Mouse (Mus musculus): ENCODE measurements around the gene Gm20532.

The Gm20532 gene

GRCm38 (mm10) chr2:26598462-26598861 lies 12.0 kb downstream of the Gm20532 start:
- no peak for DNase-seq

GRCm38 (mm10) chr2:26599965-26600364 lies 13.5 kb downstream of the Gm20532 start:
- DNase-seq: no peak

GRCm38 (mm10) chr2:26600664-26601063 lies 14.2 kb downstream of the Gm20532 start:
- DNase-seq: no peak

- no peak for DNase-seq
Observed at GRCm38 (mm10) chr2:26601595-26601994, 15.2 kb downstream of the Gm20532 start.

- no peak for DNase-seq
Observed at GRCm38 (mm10) chr2:26602631-26603030, 16.2 kb downstream of the Gm20532 start.

GRCm38 (mm10) chr2:26603159-26603558 lies 16.7 kb downstream of the Gm20532 start:
- DNase-seq: no peak

GRCm38 (mm10) chr2:26603720-26604671 lies 17.6 kb downstream of the Gm20532 start, which contains the start of gene Agpat2:
Gene Agpat2 (minus strand): TSS chr2:26604417.
- DNase-seq: peak; percentile 88

- no peak for DNase-seq
Observed at GRCm38 (mm10) chr2:26605331-26605730, 18.9 kb downstream of the Gm20532 start.

GRCm38 (mm10) chr2:26606579-26606978 lies 20.1 kb downstream of the Gm20532 start:
- DNase-seq: no peak

GRCm38 (mm10) chr2:26607056-26607910 lies 20.8 kb downstream of the Gm20532 start:
- DNase-seq: no peak

- DNase-seq: no peak
Observed at GRCm38 (mm10) chr2:26608781-26609180, 22.3 kb downstream of the Gm20532 start.

- no peak for DNase-seq
Observed at GRCm38 (mm10) chr2:26609261-26609661, 22.8 kb downstream of the Gm20532 start.

GRCm38 (mm10) chr2:26610526-26610925 lies 24.1 kb downstream of the Gm20532 start:
- no peak for DNase-seq

GRCm38 (mm10) chr2:26611054-26611453 lies 24.6 kb downstream of the Gm20532 start:
- no peak for DNase-seq

- no peak for DNase-seq
Observed at GRCm38 (mm10) chr2:26611896-26612295, 25.5 kb downstream of the Gm20532 start.

GRCm38 (mm10) chr2:26614903-26615302 lies 28.5 kb downstream of the Gm20532 start:
- no peak for DNase-seq

GRCm38 (mm10) chr2:26615459-26616124 lies 29.2 kb downstream of the Gm20532 start:
- no peak for DNase-seq

GRCm38 (mm10) chr2:26617331-26617730 lies 30.9 kb downstream of the Gm20532 start:
- no peak for DNase-seq

GRCm38 (mm10) chr2:26617928-26618327 lies 31.5 kb downstream of the Gm20532 start:
- DNase-seq: no peak

- no peak for DNase-seq
Observed at GRCm38 (mm10) chr2:26621246-26621645, 34.8 kb downstream of the Gm20532 start.

- peak; percentile 30 for DNase-seq
Observed at GRCm38 (mm10) chr2:26622984-26623383, 36.5 kb downstream of the Gm20532 start.

GRCm38 (mm10) chr2:26625419-26625818 lies 39.0 kb downstream of the Gm20532 start:
- no peak for DNase-seq

GRCm38 (mm10) chr2:26626081-26626480 lies 39.6 kb downstream of the Gm20532 start:
- no peak for DNase-seq

All from thymus, postnatal 14 days (tissue).